Mouse (Mus musculus) spleen, adult 2 months (tissue): ENCODE results near the gene Lrrc73. TPM values are rescaled to one million over a fixed set of nuclear protein-coding genes. Genes with fewer than 3 reads are reported as not detected.

Experiments
- DNase-seq, 2 experiments: peaks; one replicate each; pipeline versions ENCODE4 v3.0.0 to v3.0.0-alpha.2; 2012 to 2021; ENCODE audit warnings: low spot score in 2 of 2, low read depth in 1 of 2
- H3K27ac ChIP-seq: fragments of 200-500 bp; 2 replicates; pipeline ENCODE4 v1.5.1; 2012; ENCODE audit warnings: low read length, inconsistent platforms; ENCODE audit not compliant: insufficient read depth
- H3K27me3 ChIP-seq: fragments of 200-500 bp; 2 replicates; pipeline ENCODE4 v1.6.1; 2012; ENCODE audit warnings: mild to moderate bottlenecking, moderate library complexity, low read length, inconsistent platforms; ENCODE audit not compliant: control insufficient read depth, insufficient read depth
- H3K36me3 ChIP-seq: fragments of 200-500 bp; 2 replicates; pipeline ENCODE4 v1.6.1; 2012; ENCODE audit warnings: mild to moderate bottlenecking, low read length, inconsistent platforms; ENCODE audit not compliant: control insufficient read depth, insufficient read depth
- H3K4me1 ChIP-seq: fragments of 200-500 bp; 2 replicates; pipeline ENCODE4 v1.6.1; 2011; ENCODE audit warnings: inconsistent platforms; ENCODE audit not compliant: control insufficient read depth, insufficient read depth, insufficient read length
- H3K4me3 ChIP-seq: fragments of 200-500 bp; 2 replicates; pipeline ENCODE4 v1.5.1; 2011; ENCODE audit warnings: mild to moderate bottlenecking, inconsistent platforms; ENCODE audit not compliant: insufficient read depth, insufficient read length; ENCODE audit errors: extremely low read depth
- CTCF ChIP-seq: fragments of 200-500 bp; IDR thresholded peaks from 2 replicates; pipeline ENCODE4 v1.5.1; 2011; ENCODE audit warnings: mild to moderate bottlenecking, inconsistent platforms; ENCODE audit not compliant: insufficient read depth, insufficient read length, insufficient replicate concordance; ENCODE audit errors: extremely low read depth
- POLR2A ChIP-seq: fragments of 200-500 bp; IDR thresholded peaks from 2 replicates; pipeline ENCODE4 v1.6.1; 2011; ENCODE audit warnings: low read depth, low read length, inconsistent platforms
- WGBS: fragments of 180-500 bp; shearing (Covaris S2); methylation state at CpG from one replicate; pipeline ENCODE4 v1.1.7; 2018; 5-methylcytosine and 5-hydroxymethylcytosine counted together
- polyA plus RNA-seq: library from polyadenylated mRNA; depleted of rRNA; stranded (reverse); fragments of >200 nt; gene quantifications from 2 replicates; pipeline ENCODE4 v1.2.3, GENCODE M21; 2012

Gene Lrrc73
- polyA plus RNA-seq, 1 experiment: 0.82 TPM

GRCm38 (mm10) chr17:46275034-46275433 lies 21.7 kb downstream of the Lrrc73 start:
- WGBS: 92% methylated on average over 6 of the region's 6 CpGs
- Histone ChIP-seq H3K27me3 (no peaks in the 10 kb centered on the region), H3K36me3 (peaks cover 18% of the 10 kb centered on the region), H3K4me3 (no peak overlapping the region), H3K4me1 (no peaks in the 10 kb centered on the region), H3K27ac (no peak overlapping the region)
- TF ChIP-seq CTCF: no peak
- TF ChIP-seq POLR2A: no peak
- DNase-seq: no peak

GRCm38 (mm10) chr17:46275506-46275905 lies 22.2 kb downstream of the Lrrc73 start:
- H3K4me1 ChIP-seq: no peaks in the 10 kb centered on the region
- H3K27ac ChIP-seq: no peak overlapping the region
- DNase-seq: no peak
- WGBS: 91% methylated on average over 10 of the region's 10 CpGs
- no peak overlapping the region for H3K4me3 ChIP-seq
- peaks cover 18% of the 10 kb centered on the region for H3K36me3 ChIP-seq
- TF ChIP-seq CTCF: no peak
- no peak for TF ChIP-seq POLR2A
- H3K27me3 ChIP-seq: no peaks in the 10 kb centered on the region

- Histone ChIP-seq H3K27ac (no peak overlapping the region), H3K4me3 (no peak overlapping the region), H3K27me3 (no peaks in the 10 kb centered on the region), H3K4me1 (peaks cover 2% of the 10 kb centered on the region; the same call in 1 of the 2 replicates), H3K36me3 (peaks cover 13% of the 10 kb centered on the region)
- WGBS: 91% methylated on average over 4 of the region's 4 CpGs
- TF ChIP-seq CTCF (no peak), POLR2A (no peak)
- no peak for DNase-seq
These were observed 24.3 kb downstream of the Lrrc73 start for GRCm38 (mm10) chr17:46277586-46277985.

GRCm38 (mm10) chr17:46278011-46278765 lies 24.9 kb downstream of the Lrrc73 start:
- Histone ChIP-seq H3K4me3 (no peak overlapping the region), H3K36me3 (peaks cover 13% of the 10 kb centered on the region), H3K27me3 (no peaks in the 10 kb centered on the region), H3K27ac (no peak overlapping the region), H3K4me1 (peaks cover 2% of the 10 kb centered on the region; the same call in 1 of the 2 replicates)
- TF ChIP-seq POLR2A: no peak
- no peak for TF ChIP-seq CTCF
- WGBS: 96% methylated on average over 12 of the region's 12 CpGs
- no peak for DNase-seq

GRCm38 (mm10) chr17:46282483-46283123 lies 29.3 kb downstream of the Lrrc73 start, which contains the start of gene Tjap1:
Tjap1 (minus strand) TSS chr17:46283026.
- peak within 1 kb of the TSS; percentile 71; the same call in 1 of the 2 replicates for H3K27ac ChIP-seq
- DNase-seq: peak; percentile 48 to 79
- H3K36me3 ChIP-seq: peaks cover 6% of the 10 kb centered on the region
- under 1% methylated on average over 37 of the region's 37 CpGs for WGBS
- TF ChIP-seq POLR2A (peak; percentile 29; the same call in 1 of the 2 replicates), CTCF (no peak)
- no peaks in the 10 kb centered on the region for H3K27me3 ChIP-seq
- peaks cover 2% of the 10 kb centered on the region; the same call in 1 of the 2 replicates for H3K4me1 ChIP-seq
- peak within 1 kb of the TSS; percentile 94 for H3K4me3 ChIP-seq

- WGBS: 32% methylated on average over 9 of the region's 9 CpGs
- no peak for TF ChIP-seq POLR2A
- no peak for TF ChIP-seq CTCF
- no peaks in the 10 kb centered on the region for H3K27me3 ChIP-seq
- peaks cover 2% of the 10 kb centered on the region; the same call in 1 of the 2 replicates for H3K4me1 ChIP-seq
- DNase-seq: no peak
- peaks cover 3% of the 10 kb centered on the region; the same call in 1 of the 2 replicates for H3K36me3 ChIP-seq
- no peak overlapping the region for H3K27ac ChIP-seq
- peak overlapping the region; percentile 33; the same call in 1 of the 2 replicates for H3K4me3 ChIP-seq
These were observed 29.8 kb downstream of the Lrrc73 start for GRCm38 (mm10) chr17:46283140-46283539.

GRCm38 (mm10) chr17:46283911-46284310 lies 30.6 kb downstream of the Lrrc73 start:
- Histone ChIP-seq H3K27ac (no peak overlapping the region), H3K4me3 (no peak overlapping the region), H3K27me3 (no peaks in the 10 kb centered on the region), H3K4me1 (peaks cover 2% of the 10 kb centered on the region; the same call in 1 of the 2 replicates), H3K36me3 (peaks cover 3% of the 10 kb centered on the region; the same call in 1 of the 2 replicates)
- 66% methylated on average over 8 of the region's 8 CpGs for WGBS
- DNase-seq: no peak
- TF ChIP-seq CTCF (no peak), POLR2A (no peak)
